Mouse (Mus musculus) limb, embryonic 14.5 days (tissue): Measurements from ENCODE around the gene Gdpd4. TPM values are rescaled to one million over a fixed set of nuclear protein-coding genes. Genes with fewer than 3 reads are reported as not detected.
A peak's percentile ranks its signal among the peaks of the same experiment; 100 is the strongest.

Source experiments
- ATAC-seq: fragments of 200-750 bp; cut with Nextera tagmentation; 2 replicates; pipeline ENCODE4 v1.8.0; 2017; ENCODE audit warnings: low read depth, moderate number of reproducible peaks, moderate TSS enrichment; ENCODE audit not compliant: low FRiP score
- DNase-seq: peaks from one replicate; pipeline ENCODE4 v3.0.0-alpha.2; 2015; ENCODE audit warnings: low spot score
- H3K27ac ChIP-seq: fragments of 300-500 bp; sonication (generic); replicated peaks from 2 replicates; pipeline ENCODE4 v1.5.1; 2014; ENCODE audit warnings: low read depth, mild to moderate bottlenecking, low read length, moderate library complexity, mixed read lengths
- H3K27me3 ChIP-seq: fragments of 300-500 bp; sonication (generic); 2 replicates; pipeline ENCODE4 v1.6.1; 2014; ENCODE audit warnings: low read length, mixed read lengths; ENCODE audit not compliant: control insufficient read depth, insufficient read depth
- H3K36me3 ChIP-seq: fragments of 300-500 bp; sonication (generic); 2 replicates; pipeline ENCODE4 v1.6.1; 2014; ENCODE audit warnings: mild to moderate bottlenecking, low read length, moderate library complexity, mixed read lengths; ENCODE audit not compliant: control insufficient read depth, insufficient read depth
- H3K4me1 ChIP-seq: fragments of 300-500 bp; sonication (generic); 2 replicates; pipeline ENCODE4 v1.6.1; 2014; ENCODE audit warnings: antibody characterized with exemption, low read length, mixed read lengths; ENCODE audit not compliant: control insufficient read depth, insufficient read depth
- H3K4me2 ChIP-seq: fragments of 300-500 bp; sonication (generic); replicated peaks from 2 replicates; pipeline ENCODE4 v1.6.1; 2014; ENCODE audit warnings: low read depth, mild to moderate bottlenecking, low read length, moderate library complexity; ENCODE audit not compliant: severe bottlenecking
- H3K4me3 ChIP-seq: fragments of 300-500 bp; sonication (generic); replicated peaks from 2 replicates; pipeline ENCODE4 v1.5.1; 2014; ENCODE audit warnings: low read length
- H3K9ac ChIP-seq: fragments of 300-500 bp; sonication (generic); 2 replicates; pipeline ENCODE4 v1.6.1; 2014; ENCODE audit warnings: mild to moderate bottlenecking, low read depth, low read length, moderate library complexity; ENCODE audit not compliant: severe bottlenecking
- H3K9me3 ChIP-seq: fragments of 300-500 bp; sonication (generic); 2 replicates; pipeline ENCODE4 v1.6.1; 2016; ENCODE audit warnings: low read length; ENCODE audit not compliant: control insufficient read depth
- POLR2A ChIP-seq: fragments of 200-500 bp; IDR thresholded peaks from 2 replicates; pipeline ENCODE4 v1.8.0; 2012; ENCODE audit warnings: inconsistent platforms, mild to moderate bottlenecking, moderate library complexity, borderline replicate concordance; ENCODE audit not compliant: insufficient read depth, insufficient read length; ENCODE audit errors: extremely low read depth
- WGBS: fragments of 180-500 bp; shearing (Covaris S2); extraction: QIAGEN DNeasy Blood & Tissue Kit; methylation state at CpG from one replicate; pipeline ENCODE4 v1.1.7; 2014; 5-methylcytosine and 5-hydroxymethylcytosine counted together
- polyA plus RNA-seq, 2 experiments: library from polyadenylated mRNA; depleted of rRNA in 1 of 2; stranded (reverse) in 1 of 2; unstranded in 1 of 2; fragments of >200 nt; fragmentation: Nextera tagmentation in 1 of 2; extraction: Ambion mirVana in 1 of 2; gene quantifications; 2 replicates each; pipeline versions ENCODE4 v1.2.1 to v1.2.3; 2012 to 2014

Gene Gdpd4
- polyA plus RNA-seq, 2 experiments = not detected

DNA sequence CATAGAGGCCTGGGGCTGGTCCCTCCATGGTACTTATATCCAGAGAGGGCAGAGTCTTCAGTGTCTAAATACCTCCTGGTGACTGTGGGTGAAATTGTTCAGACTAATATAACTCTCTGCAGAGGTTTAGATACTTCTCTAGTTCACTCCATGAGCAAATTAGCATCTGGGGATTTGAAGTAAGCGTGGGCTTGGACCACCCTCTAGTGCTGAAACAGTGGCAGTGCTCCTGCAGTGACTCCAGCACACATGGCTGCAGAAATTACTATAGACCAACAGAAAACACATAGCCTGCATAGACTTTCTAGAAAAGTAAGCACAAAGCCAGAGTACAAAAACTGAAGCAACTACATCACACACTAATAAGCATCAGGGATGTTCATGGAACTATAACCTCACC, 57.7 kb downstream of the Gdpd4 start:
- H3K4me3 ChIP-seq = no peak overlapping the region
- H3K27ac ChIP-seq = no peak overlapping the region
- WGBS = 13% methylated on average over 1 of the region's 1 CpGs
- no peaks in the 10 kb centered on the region for H3K36me3 ChIP-seq
- no peaks in the 10 kb centered on the region for H3K9me3 ChIP-seq
- no peaks in the 10 kb centered on the region for H3K4me1 ChIP-seq
- ATAC-seq (peak; percentile 77), DNase-seq (peak; percentile 78)
- H3K27me3 ChIP-seq = no peaks in the 10 kb centered on the region
- no peak overlapping the region for H3K4me2 ChIP-seq
- TF ChIP-seq POLR2A = no peak
- no peak overlapping the region for H3K9ac ChIP-seq

DNA sequence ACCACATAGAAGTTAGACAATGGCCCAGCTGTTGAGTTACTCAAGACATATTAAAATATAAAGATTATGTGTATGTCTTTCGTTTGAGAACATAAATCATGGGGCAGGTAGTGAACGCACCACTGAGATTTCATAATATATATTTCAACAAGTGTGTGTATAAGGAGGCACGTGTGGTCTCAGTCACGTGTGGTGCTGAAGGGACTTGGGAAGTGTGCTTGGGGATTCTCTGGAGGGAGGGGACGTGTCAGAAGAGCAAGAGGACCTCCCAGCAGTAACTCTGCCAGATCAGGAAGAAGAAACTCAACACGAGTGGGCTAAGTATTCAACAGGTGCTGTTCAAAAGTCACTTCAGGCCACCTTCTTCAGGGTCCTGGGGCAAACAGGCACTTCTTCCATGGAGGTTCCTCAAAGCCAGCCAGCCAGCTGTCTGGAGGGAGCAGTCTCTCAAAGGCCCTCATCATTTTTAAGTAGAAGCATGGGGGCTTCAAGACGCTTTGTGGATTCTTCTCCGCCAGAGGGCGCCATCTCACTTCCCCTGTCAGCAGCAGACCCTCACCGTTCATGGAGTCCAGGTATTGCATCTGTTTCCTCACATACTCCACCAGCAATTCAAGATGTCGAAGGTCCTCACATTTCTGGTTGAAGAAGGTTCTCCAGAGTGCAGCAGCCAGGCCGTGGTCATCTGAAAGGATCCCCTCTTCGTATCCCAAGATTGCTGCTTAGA, 64.5 kb downstream of the Gdpd4 start:
- DNase-seq = peak; percentile 51
- no peak for ATAC-seq
- no peaks in the 10 kb centered on the region for H3K36me3 ChIP-seq
- H3K9ac ChIP-seq = no peak overlapping the region
- H3K4me1 ChIP-seq = no peaks in the 10 kb centered on the region
- no peak for TF ChIP-seq POLR2A
- WGBS = 53% methylated on average over 13 of the region's 13 CpGs
- H3K4me2 ChIP-seq = no peak overlapping the region
- no peak overlapping the region for H3K27ac ChIP-seq
- H3K9me3 ChIP-seq = no peaks in the 10 kb centered on the region
- H3K4me3 ChIP-seq = no peak overlapping the region
- no peaks in the 10 kb centered on the region for H3K27me3 ChIP-seq

DNA sequence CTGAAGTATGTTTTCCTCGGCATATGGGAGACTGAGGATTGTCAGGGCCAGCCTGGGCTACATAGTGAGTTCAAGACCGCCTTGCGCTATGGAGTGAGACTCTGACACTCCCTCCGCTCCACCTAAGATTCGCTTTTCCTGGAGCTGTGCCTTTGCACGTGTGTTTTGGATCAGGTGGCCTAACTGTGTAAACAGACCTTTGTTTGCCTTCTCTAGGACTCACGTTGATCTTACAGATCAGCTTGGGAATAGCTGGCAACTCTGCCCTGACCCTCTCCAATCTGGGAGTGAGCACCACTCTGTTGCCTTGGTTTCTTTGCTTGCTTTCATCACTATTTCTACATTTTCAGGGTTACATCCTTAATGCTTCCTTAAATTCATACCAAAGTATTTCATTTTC, 82.9 kb downstream of the Gdpd4 start:
- no peaks in the 10 kb centered on the region for H3K36me3 ChIP-seq
- 80% methylated on average over 7 of the region's 7 CpGs for WGBS
- no peak for DNase-seq
- no peaks in the 10 kb centered on the region for H3K9me3 ChIP-seq
- H3K9ac ChIP-seq = no peak overlapping the region
- no peak for TF ChIP-seq POLR2A
- H3K4me3 ChIP-seq = no peak overlapping the region
- H3K27me3 ChIP-seq = no peaks in the 10 kb centered on the region
- no peak overlapping the region for H3K4me2 ChIP-seq
- H3K4me1 ChIP-seq = no peaks in the 10 kb centered on the region
- no peak for ATAC-seq
- no peak overlapping the region for H3K27ac ChIP-seq

DNA sequence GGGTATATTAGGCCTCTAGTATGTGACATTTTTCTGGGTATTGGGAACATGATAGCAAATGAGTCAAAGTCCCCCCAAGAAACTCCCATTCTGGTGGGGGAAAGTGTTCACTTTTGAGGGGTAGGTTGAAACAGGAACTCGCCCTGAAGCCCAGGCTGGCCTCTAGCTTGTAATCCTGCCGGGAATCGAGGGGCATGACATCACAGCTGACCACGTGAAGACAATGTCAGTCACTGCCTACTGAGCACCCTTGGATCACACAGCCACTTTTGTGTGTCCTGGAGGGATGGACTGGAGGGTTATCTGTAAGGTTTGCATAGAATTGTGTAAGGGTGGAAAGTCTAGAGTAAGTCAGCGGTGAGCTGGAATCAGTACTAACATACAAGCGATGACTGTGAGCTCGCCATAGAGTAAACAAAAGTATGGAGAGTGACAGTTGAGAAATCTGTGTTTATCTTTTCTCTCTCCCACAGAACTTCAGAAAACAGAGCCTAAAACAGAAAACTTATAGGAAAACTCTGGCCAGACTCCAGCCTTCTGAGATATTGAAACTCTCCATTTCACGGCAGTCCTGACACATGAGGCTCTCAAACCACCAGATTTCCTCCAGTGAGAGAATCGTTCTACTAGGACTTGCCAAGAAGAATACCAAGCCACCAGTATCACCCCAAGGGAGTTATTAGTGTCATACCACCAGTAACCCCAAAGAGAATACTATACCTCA, 128.5 kb downstream of the Gdpd4 start:
- DNase-seq (no peak), ATAC-seq (no peak)
- no peak for TF ChIP-seq POLR2A
- Histone ChIP-seq H3K9me3 (no peaks in the 10 kb centered on the region), H3K27ac (no peak overlapping the region), H3K4me3 (no peak overlapping the region), H3K27me3 (no peaks in the 10 kb centered on the region), H3K4me1 (no peaks in the 10 kb centered on the region), H3K9ac (no peak overlapping the region), H3K4me2 (no peak overlapping the region), H3K36me3 (no peaks in the 10 kb centered on the region)
- WGBS = 77% methylated on average over 9 of the region's 9 CpGs

DNA sequence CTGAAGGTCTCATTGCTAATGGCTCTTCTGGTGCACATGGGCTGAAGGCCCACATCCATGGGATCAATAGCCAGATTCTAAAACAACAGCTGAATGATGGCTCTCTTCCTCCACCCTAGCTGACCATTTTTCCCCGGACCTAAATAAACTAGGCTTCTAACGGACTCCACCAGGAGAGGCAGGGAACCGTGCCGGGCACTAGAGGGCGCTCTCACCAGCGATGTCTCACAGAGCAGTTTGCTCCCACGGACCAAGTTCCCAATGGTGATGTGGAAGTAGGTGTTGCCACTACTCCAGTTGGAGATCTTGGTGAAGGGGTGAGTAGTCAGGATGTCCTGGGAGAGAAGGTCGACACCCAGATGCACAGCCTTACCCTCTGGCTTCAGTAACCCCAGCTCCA, 132.2 kb downstream of the Gdpd4 start:
- Histone ChIP-seq H3K4me2 (no peak overlapping the region), H3K27me3 (no peaks in the 10 kb centered on the region), H3K4me3 (no peak overlapping the region), H3K27ac (no peak overlapping the region), H3K4me1 (no peaks in the 10 kb centered on the region), H3K36me3 (no peaks in the 10 kb centered on the region), H3K9ac (no peak overlapping the region), H3K9me3 (no peaks in the 10 kb centered on the region)
- WGBS = 13% methylated on average over 8 of the region's 8 CpGs
- no peak for DNase-seq
- TF ChIP-seq POLR2A = no peak
- no peak for ATAC-seq
